Mouse (Mus musculus): Measurements from ENCODE around the gene Adgrb3.

DNA sequence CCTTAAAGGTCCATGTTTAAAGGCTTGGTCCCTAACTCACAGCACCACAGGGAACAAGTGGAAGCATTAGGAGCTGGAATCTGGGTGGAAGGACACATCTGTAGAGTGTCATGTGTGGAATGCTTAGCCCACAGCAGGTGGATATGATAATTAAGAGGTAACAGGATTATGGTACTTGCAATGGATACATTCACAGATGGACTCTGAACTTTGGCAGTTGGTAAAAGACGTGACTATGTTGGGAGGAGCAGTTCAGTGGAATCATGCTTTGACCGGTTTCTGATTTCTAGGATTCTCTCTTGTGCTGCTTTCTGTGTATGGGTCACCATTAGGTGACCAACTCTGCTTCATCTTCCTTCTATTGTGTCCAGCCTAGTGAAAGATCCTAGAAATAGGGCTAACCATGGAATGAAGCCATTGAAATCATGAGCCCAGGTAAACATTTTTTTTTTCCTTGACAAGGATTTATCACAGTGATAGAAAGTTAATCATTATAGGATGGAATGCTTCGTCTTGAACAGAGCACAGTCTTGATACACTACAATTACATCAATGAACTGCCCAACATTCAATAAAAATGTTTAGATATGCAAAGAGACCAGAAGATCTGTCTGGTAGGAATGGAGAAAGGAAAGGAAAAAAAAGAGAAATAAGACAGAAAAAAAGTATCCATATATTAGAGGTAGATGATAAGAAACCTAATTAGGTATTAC is 334.1 kb downstream of the Adgrb3 start:
- no peak for TF ChIP-seq POLR2A (IDR thresholded peaks at IDR 0.05; ENCODE audit: insufficient read depth, low read length)
- no peak for TF ChIP-seq CTCF (IDR thresholded peaks at IDR 0.05; ENCODE audit: low read depth, low read length)
